Comparison of ENCODE assay signal across 11 mouse cellular contexts in the genomic region with DNA sequence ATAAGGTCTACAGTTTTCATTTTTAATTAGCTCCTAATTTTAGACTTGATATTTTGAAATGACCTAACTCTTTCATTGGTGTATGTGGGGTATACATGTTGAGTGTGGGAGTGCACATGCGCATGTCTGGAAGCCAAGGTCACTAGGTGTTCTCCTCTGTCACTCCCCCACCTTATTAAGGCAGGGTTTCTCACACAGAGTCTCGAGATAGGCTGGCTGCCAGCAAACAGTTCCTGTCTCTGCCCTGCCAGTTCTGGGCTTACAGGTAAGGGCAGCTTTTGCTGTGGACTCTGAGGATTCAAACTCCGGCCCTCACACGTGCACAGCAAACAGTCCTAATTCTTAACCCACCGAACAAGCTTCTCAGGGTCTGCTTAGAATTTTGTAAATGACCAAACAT. TPM values are rescaled to one million over a fixed set of nuclear protein-coding genes. Genes with fewer than 3 reads are reported as not detected.
A peak's percentile ranks its signal among the peaks of the same experiment; 100 is the strongest.
DNase-seq lines count a peak whose midpoint lies in the region; ATAC-seq and TF ChIP-seq lines count a peak whose summit lies in the region.
"Had no signal": no experiment of that assay in that cellular context is flagged by ENCODE, and none has a peak within 500 bp of the region (broad histone marks: within the 10 kb centered on the region; RNA-seq: fewer than 3 reads in every experiment).

No protein-coding gene starts in this region.

- no peaks in the 10 kb centered on the region for H3K27me3 ChIP-seq in kidney, adult 2 months (replicated peaks; ENCODE audit: control insufficient read depth, insufficient read depth, low read length)
- no peaks in the 10 kb centered on the region for H3K27me3 ChIP-seq in kidney, embryonic 14.5 days (ENCODE audit: control insufficient read depth, insufficient read depth, low read length)
- H3K27me3 ChIP-seq in cerebellum, adult 2 months (ENCODE audit: control insufficient read depth, insufficient read depth, low read length), result no peaks in the 10 kb centered on the region
- H3K27me3 ChIP-seq in embryonic facial prominence, embryonic 10.5 days (replicated peaks; ENCODE audit: low read depth, poor library complexity, severe bottlenecking), result no peaks in the 10 kb centered on the region
- H3K27me3 ChIP-seq: embryonic facial prominence, embryonic 12.5 days; kidney, embryonic 15.5 days had no signal

- no peak for ATAC-seq in kidney, embryonic 14.5 days (ENCODE audit: low FRiP score, low TSS enrichment)
- ATAC-seq in megakaryocyte progenitor cell, adult 5-6 weeks (replicated peaks; ENCODE audit: poor library complexity), result peak; percentile 37; the same call in 1 of the 2 replicates
- ATAC-seq: forebrain, embryonic 16.5 days had no signal

- WGBS in kidney, adult 2 months, result 62% methylated on average over 5 of the region's 5 CpGs
- 76% methylated on average over 5 of the region's 5 CpGs for WGBS in kidney, embryonic 14.5 days
- 23% methylated on average over 5 of the region's 5 CpGs for WGBS in cerebellum, adult 2 months
- 84% methylated on average over 5 of the region's 5 CpGs for WGBS in embryonic facial prominence, embryonic 10.5 days

- peaks cover 6% of the 10 kb centered on the region; the same call in 1 of the 2 replicates for H3K4me1 ChIP-seq in kidney, adult 2 months (ENCODE audit: control insufficient read depth, insufficient read depth, low read length)
- H3K4me1 ChIP-seq in kidney, embryonic 14.5 days (ENCODE audit: control insufficient read depth, insufficient read depth, low read length), result no peaks in the 10 kb centered on the region
- H3K4me1 ChIP-seq in cerebellum, adult 2 months (ENCODE audit: control insufficient read depth, insufficient read depth, low read length), result peaks cover 13% of the 10 kb centered on the region
- H3K4me1 ChIP-seq in embryonic facial prominence, embryonic 10.5 days, result no peaks in the 10 kb centered on the region
- H3K4me1 ChIP-seq: embryonic facial prominence, embryonic 12.5 days; kidney, embryonic 15.5 days had no signal

- H3K4me3 ChIP-seq in kidney, adult 2 months (ENCODE audit: insufficient read depth, low read depth, low read length), result no peak overlapping the region
- no peak overlapping the region for H3K4me3 ChIP-seq in kidney, embryonic 14.5 days (ENCODE audit: low read length)
- no peak overlapping the region for H3K4me3 ChIP-seq in cerebellum, adult 2 months (replicated peaks; ENCODE audit: insufficient read depth, low read depth, low read length)
- H3K4me3 ChIP-seq in embryonic facial prominence, embryonic 10.5 days, result no peak overlapping the region
- H3K4me3 ChIP-seq: embryonic facial prominence, embryonic 12.5 days; kidney, embryonic 15.5 days had no signal

- H3K27ac ChIP-seq in kidney, adult 2 months (ENCODE audit: insufficient read depth, low read depth, low read length), result no peak overlapping the region
- no peak overlapping the region for H3K27ac ChIP-seq in kidney, embryonic 14.5 days (ENCODE audit: low read depth, low read length)
- H3K27ac ChIP-seq in cerebellum, adult 2 months (ENCODE audit: insufficient read depth, low read length), result no peak overlapping the region
- no peak overlapping the region for H3K27ac ChIP-seq in embryonic facial prominence, embryonic 10.5 days (replicated peaks)
- H3K27ac ChIP-seq: embryonic facial prominence, embryonic 12.5 days; kidney, embryonic 15.5 days had no signal

- H3K36me3 ChIP-seq in kidney, adult 2 months (ENCODE audit: control insufficient read depth, insufficient read depth, low read length), result no peaks in the 10 kb centered on the region
- H3K36me3 ChIP-seq in kidney, embryonic 14.5 days (ENCODE audit: control insufficient read depth, insufficient read depth, low read length), result peaks cover 4% of the 10 kb centered on the region; the same call in 1 of the 2 replicates
- peaks cover 17% of the 10 kb centered on the region for H3K36me3 ChIP-seq in embryonic facial prominence, embryonic 10.5 days (replicated peaks)
- H3K36me3 ChIP-seq: embryonic facial prominence, embryonic 12.5 days; kidney, embryonic 15.5 days had no signal

- no peak overlapping the region for H3K4me2 ChIP-seq in kidney, embryonic 14.5 days (replicated peaks; ENCODE audit: low read depth, low read length)
- H3K4me2 ChIP-seq: embryonic facial prominence, embryonic 12.5 days; kidney, embryonic 15.5 days had no signal

- no peak overlapping the region for H3K9ac ChIP-seq in kidney, embryonic 14.5 days (ENCODE audit: low read depth, low read length)
- H3K9ac ChIP-seq: embryonic facial prominence, embryonic 12.5 days; kidney, embryonic 15.5 days had no signal

- TF ChIP-seq CTCF in kidney, adult 2 months (conservative IDR thresholded peaks at IDR 0.05; ENCODE audit: insufficient read depth, insufficient read length, low read depth, low read length), result no peak
- TF ChIP-seq CTCF in cerebellum, adult 2 months (IDR thresholded peaks at IDR 0.05; ENCODE audit: borderline replicate concordance, insufficient read depth, low read depth, low read length), result no peak

- DNase-seq in kidney, adult 2 months, result peak; percentile 16
- DNase-seq in cerebellum, adult 2 months, result peak; percentile 48 to 53
- DNase-seq in heart, adult 9 months (ENCODE audit: low spot score in 2 of 2), result peak; percentile 35 to 64
- DNase-seq in T-cell, adult 2 months (ENCODE audit: low spot score), result no peak
- no peak for DNase-seq in embryonic facial prominence, embryonic 10.5 days (ENCODE audit: low spot score)
- no peak for DNase-seq in gastrocnemius, postnatal 4 days (ENCODE audit: low spot score in 2 of 2)

- no peaks in the 10 kb centered on the region for H3K9me3 ChIP-seq in kidney, embryonic 14.5 days (ENCODE audit: control insufficient read depth, low read length)
- no peaks in the 10 kb centered on the region for H3K9me3 ChIP-seq in embryonic facial prominence, embryonic 10.5 days
- H3K9me3 ChIP-seq: embryonic facial prominence, embryonic 12.5 days; kidney, embryonic 15.5 days had no signal

- no peak for TF ChIP-seq POLR2A in kidney, adult 2 months (IDR thresholded peaks at IDR 0.05; ENCODE audit: low read depth, low read length)
- TF ChIP-seq POLR2A in cerebellum, adult 2 months (IDR thresholded peaks at IDR 0.05; ENCODE audit: borderline replicate concordance, insufficient read depth, low read length), result no peak

RNA-seq across cellular contexts. Expression of a gene that starts 14.8 kb away (rescaled TPM):
- 20.5 and 37.5 TPM in 2 replicates for polyA plus RNA-seq in kidney, adult 2 months (2012; rRNA removed)
- polyA plus RNA-seq in kidney, embryonic 14.5 days (2014; fragmentation: Nextera tagmentation; extraction: Ambion mirVana), result 256 and 375 TPM in 2 replicates
- 62.3 and 62.7 TPM in 2 replicates for polyA plus RNA-seq in cerebellum, adult 2 months (2012; rRNA removed)
- 160 and 197 TPM in 2 replicates for total RNA-seq in megakaryocyte progenitor cell, adult 5-6 weeks (2015)
- 186 and 239 TPM in 2 replicates for total RNA-seq in megakaryocyte progenitor cell, adult 5-6 weeks (2017)
- polyA plus RNA-seq in embryonic facial prominence, embryonic 10.5 days (2016; fragmentation: Nextera tagmentation; extraction: Ambion mirVana), result 281 and 286 TPM in 2 replicates
- total RNA-seq in gastrocnemius, postnatal 4 days (2021), result 10 to 100 TPM; 80.9 to 87.6 TPM

Comparison
In these comparisons a context has a peak if more than half of its experiments do, and no peak if none do; other contexts are left out.
1. DNase-seq: peak in kidney, adult 2 months (single experiment), cerebellum, adult 2 months (2 of 2) and heart, adult 9 months (2 of 2); none in T-cell, adult 2 months (single experiment), embryonic facial prominence, embryonic 10.5 days (single experiment) and gastrocnemius, postnatal 4 days (0 of 2).